Mouse (Mus musculus) forebrain, embryonic 11.5 days (tissue): Measurements from ENCODE around the gene Ddb2. TPM values are rescaled to one million over a fixed set of nuclear protein-coding genes. Genes with fewer than 3 reads are reported as not detected.

ENCODE experiments used
- ATAC-seq: fragments of 200-750 bp; cut with Nextera tagmentation; replicated peaks from 2 replicates; pipeline ENCODE4 v1.8.0; 2017; ENCODE audit warnings: moderate TSS enrichment; ENCODE audit not compliant: low FRiP score
- DNase-seq: peaks from one replicate; pipeline ENCODE4 v3.0.0-alpha.2; 2017; ENCODE audit warnings: low spot score
- H3K27ac ChIP-seq: fragments of 300-500 bp; sonication (generic); 2 replicates; pipeline ENCODE4 v1.5.1; 2014; ENCODE audit warnings: low read depth, low read length
- H3K27me3 ChIP-seq: fragments of 300-500 bp; sonication (generic); 2 replicates; pipeline ENCODE4 v1.6.1; 2014; ENCODE audit warnings: mild to moderate bottlenecking, low read length, mixed read lengths; ENCODE audit not compliant: control insufficient read depth, insufficient read depth
- H3K36me3 ChIP-seq: fragments of 300-500 bp; sonication (generic); 2 replicates; pipeline ENCODE4 v1.6.1; 2014; ENCODE audit warnings: mild to moderate bottlenecking, low read length, moderate library complexity, mixed read lengths; ENCODE audit not compliant: control insufficient read depth, insufficient read depth
- H3K4me1 ChIP-seq: fragments of 300-500 bp; sonication (generic); replicated peaks from 2 replicates; pipeline ENCODE4 v1.6.1; 2014; ENCODE audit warnings: low read length, mixed read lengths; ENCODE audit not compliant: control insufficient read depth, insufficient read depth
- H3K4me2 ChIP-seq: fragments of 300-500 bp; sonication (generic); 2 replicates; pipeline ENCODE4 v1.6.1; 2014; ENCODE audit warnings: low read depth, mild to moderate bottlenecking, low read length, moderate library complexity, mixed read lengths; ENCODE audit not compliant: severe bottlenecking
- H3K4me3 ChIP-seq: fragments of 300-500 bp; sonication (generic); 2 replicates; pipeline ENCODE4 v1.5.1; 2014; ENCODE audit warnings: low read depth, low read length
- H3K9ac ChIP-seq: fragments of 300-500 bp; sonication (generic); 2 replicates; pipeline ENCODE4 v1.6.1; 2014; ENCODE audit warnings: low read length
- H3K9me3 ChIP-seq: fragments of 300-500 bp; sonication (generic); 2 replicates; pipeline ENCODE4 v1.6.1; 2016; ENCODE audit warnings: low read length, mixed read lengths; ENCODE audit not compliant: control insufficient read depth
- WGBS: fragments of 180-500 bp; shearing (Covaris S2); extraction: QIAGEN DNeasy Blood & Tissue Kit; methylation state at CpG from one replicate; pipeline ENCODE4 v1.1.7; 2014; 5-methylcytosine and 5-hydroxymethylcytosine counted together
- polyA plus RNA-seq: library from polyadenylated mRNA; unstranded; fragments of >200 nt; fragmentation: Nextera tagmentation; extraction: Ambion mirVana; gene quantifications from 2 replicates; pipeline ENCODE4 v1.2.1, GENCODE M21; 2014

Ddb2 gene
- polyA plus RNA-seq, 1 experiment from 2014 or later, result 9.9 TPM

GRCm38 (mm10) chr2:91206254-91206775 is 30.5 kb downstream of the Ddb2 start:
- H3K4me2 ChIP-seq, result no peak overlapping the region
- DNase-seq, result no peak
- no peak overlapping the region for H3K27ac ChIP-seq
- no peaks in the 10 kb centered on the region for H3K9me3 ChIP-seq
- 91% methylated on average over 9 of the region's 9 CpGs for WGBS
- ATAC-seq, result no peak
- H3K4me3 ChIP-seq, result no peak overlapping the region
- H3K4me1 ChIP-seq, result peaks cover 14% of the 10 kb centered on the region
- H3K27me3 ChIP-seq, result no peaks in the 10 kb centered on the region
- no peak overlapping the region for H3K9ac ChIP-seq
- H3K36me3 ChIP-seq, result peaks cover 12% of the 10 kb centered on the region; the same call in 1 of the 2 replicates

DNA sequence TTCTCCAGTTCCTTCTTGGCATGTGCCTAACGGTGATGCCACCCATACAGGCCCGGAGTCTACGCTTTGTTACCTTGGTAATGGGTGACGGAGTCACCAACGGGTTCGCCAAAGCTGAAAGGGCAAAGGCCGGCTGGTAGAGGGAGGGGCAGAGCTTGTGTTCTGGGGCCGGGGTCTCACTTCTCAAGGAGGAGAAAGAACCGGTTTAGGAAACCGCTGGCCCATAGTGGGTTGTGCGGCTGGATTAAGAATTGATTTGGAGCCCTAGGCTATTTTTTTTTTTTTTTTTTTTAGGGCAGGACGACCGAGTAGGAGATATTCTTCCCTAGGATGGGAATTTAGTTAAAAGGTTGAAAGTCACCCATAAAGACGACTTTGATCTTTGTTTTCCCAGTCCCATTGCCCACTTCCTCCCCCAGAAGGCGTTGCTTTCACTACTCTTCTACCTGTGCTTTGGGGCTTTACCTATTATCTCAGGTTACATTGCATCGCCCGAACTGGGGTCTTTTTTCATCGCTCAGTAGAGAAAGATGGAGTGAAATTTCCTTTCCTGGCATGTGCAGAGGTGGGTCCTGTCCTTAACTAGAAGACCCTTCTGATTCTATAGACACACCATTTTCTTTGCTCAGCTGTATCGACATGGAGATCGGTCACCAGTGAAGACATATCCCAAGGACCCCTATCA is 33.7 kb downstream of the Ddb2 start:
- peaks cover 14% of the 10 kb centered on the region for H3K4me1 ChIP-seq
- DNase-seq (no peak), ATAC-seq (no peak)
- H3K27ac ChIP-seq, result peak overlapping the region; percentile 90
- no peaks in the 10 kb centered on the region for H3K27me3 ChIP-seq
- H3K9ac ChIP-seq, result peak overlapping the region; percentile 92
- 13% methylated on average over 20 of the region's 20 CpGs for WGBS
- no peaks in the 10 kb centered on the region for H3K9me3 ChIP-seq
- peak overlapping the region; percentile 78 for H3K4me3 ChIP-seq
- H3K4me2 ChIP-seq, result peak overlapping the region; percentile 70
- peaks cover 7% of the 10 kb centered on the region; the same call in 1 of the 2 replicates for H3K36me3 ChIP-seq

- H3K4me3 ChIP-seq, result peak within 1 kb of the TSS; percentile 78
- no peaks in the 10 kb centered on the region for H3K9me3 ChIP-seq
- peak within 1 kb of the TSS; percentile 90 for H3K27ac ChIP-seq
- no peaks in the 10 kb centered on the region for H3K27me3 ChIP-seq
- WGBS, result 5% methylated on average over 28 of the region's 28 CpGs
- peaks cover 7% of the 10 kb centered on the region; the same call in 1 of the 2 replicates for H3K36me3 ChIP-seq
- H3K9ac ChIP-seq, result peak within 1 kb of the TSS; percentile 92
- ATAC-seq (peak; percentile 97), DNase-seq (peak; percentile 96)
- H3K4me1 ChIP-seq, result peaks cover 14% of the 10 kb centered on the region
- peak within 1 kb of the TSS; percentile 71 for H3K4me2 ChIP-seq
Observed at GRCm38 (mm10) chr2:91202222-91202971, 34.4 kb downstream of the Ddb2 start, which contains the start of the genes Nr1h3 and Acp2. TSS of gene Nr1h3 (minus strand) at chr2:91202834. TSS of gene Acp2 (plus strand) at chr2:91202885.

GRCm38 (mm10) chr2:91198888-91199287 is 37.9 kb downstream of the Ddb2 start:
- Histone ChIP-seq H3K36me3 (no peaks in the 10 kb centered on the region), H3K9me3 (no peaks in the 10 kb centered on the region), H3K4me1 (peaks cover 14% of the 10 kb centered on the region), H3K9ac (no peak overlapping the region), H3K4me2 (no peak overlapping the region), H3K4me3 (no peak overlapping the region), H3K27ac (no peak overlapping the region), H3K27me3 (no peaks in the 10 kb centered on the region)
- DNase-seq, result no peak
- 83% methylated on average over 3 of the region's 3 CpGs for WGBS
- ATAC-seq, result no peak

DNA sequence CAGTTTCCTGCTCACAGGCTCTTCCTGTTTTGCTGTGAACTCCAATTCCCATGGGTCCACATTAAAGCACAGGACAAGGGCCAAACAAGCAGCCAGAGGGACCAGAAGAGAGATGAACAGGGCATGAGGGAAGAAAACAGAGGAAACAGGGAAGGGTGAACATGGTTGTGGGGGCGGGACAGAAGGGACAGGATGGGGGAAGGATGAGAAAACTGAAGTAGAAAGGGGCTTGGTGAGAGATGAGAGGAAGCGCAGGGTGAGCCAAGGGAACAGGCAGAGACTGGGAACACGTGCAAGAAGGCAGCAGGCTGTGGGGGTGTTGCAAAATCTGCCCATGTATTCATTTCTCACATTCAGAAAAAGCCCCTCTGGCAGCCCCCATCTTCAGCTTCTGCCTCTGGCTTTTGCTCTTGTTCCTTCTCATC is 40.2 kb downstream of the Ddb2 start:
- no peak for ATAC-seq
- H3K27ac ChIP-seq, result no peak overlapping the region
- WGBS, result 82% methylated on average over 3 of the region's 3 CpGs
- no peaks in the 10 kb centered on the region for H3K27me3 ChIP-seq
- no peak overlapping the region for H3K4me3 ChIP-seq
- no peak for DNase-seq
- H3K36me3 ChIP-seq, result no peaks in the 10 kb centered on the region
- H3K9me3 ChIP-seq, result no peaks in the 10 kb centered on the region
- no peak overlapping the region for H3K4me2 ChIP-seq
- peaks cover 4% of the 10 kb centered on the region for H3K4me1 ChIP-seq
- no peak overlapping the region for H3K9ac ChIP-seq

- ATAC-seq, result peak; percentile 87
Observed at GRCm38 (mm10) chr2:91194624-91195332, 42.0 kb downstream of the Ddb2 start.

GRCm38 (mm10) chr2:91190501-91190900 is 46.3 kb downstream of the Ddb2 start:
- WGBS, result 91% methylated on average over 16 of the region's 16 CpGs
- Histone ChIP-seq H3K27me3 (no peaks in the 10 kb centered on the region), H3K4me1 (peaks cover 4% of the 10 kb centered on the region), H3K9me3 (no peaks in the 10 kb centered on the region), H3K9ac (no peak overlapping the region), H3K4me2 (no peak overlapping the region), H3K27ac (no peak overlapping the region), H3K4me3 (no peak overlapping the region), H3K36me3 (no peaks in the 10 kb centered on the region)
- DNase-seq, result no peak
- no peak for ATAC-seq

More at GRCm38 (mm10) chr2:91194624-91195332, 42.0 kb downstream of the Ddb2 start:
- Histone ChIP-seq H3K27me3 (no peaks in the 10 kb centered on the region), H3K9me3 (no peaks in the 10 kb centered on the region), H3K4me3 (peak overlapping the region; percentile 16), H3K36me3 (no peaks in the 10 kb centered on the region), H3K9ac (peak overlapping the region; percentile 51), H3K4me2 (peak overlapping the region; percentile 48), H3K27ac (no peak overlapping the region), H3K4me1 (peaks cover 4% of the 10 kb centered on the region)
- peak; percentile 78 for DNase-seq
- 1% methylated on average over 26 of the region's 27 CpGs for WGBS

DNA sequence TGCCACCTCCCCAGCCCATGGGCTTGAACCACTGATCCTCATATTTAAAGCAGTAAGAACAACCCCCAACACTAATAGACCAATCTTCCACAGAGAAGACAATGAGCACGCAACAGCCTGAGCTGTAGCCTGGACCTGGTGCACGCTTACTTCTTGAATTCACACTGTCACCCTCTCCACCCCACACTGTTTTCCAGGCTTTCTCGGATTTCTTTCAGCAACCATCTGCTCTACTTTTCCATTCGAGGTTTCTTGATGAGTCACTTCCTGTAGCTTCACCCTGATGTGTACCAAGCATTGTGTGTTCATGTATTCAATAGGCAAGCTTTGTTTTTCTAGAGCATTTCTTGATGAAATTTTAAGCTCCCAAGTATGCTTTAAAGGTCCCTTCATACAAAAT is 49.4 kb downstream of the Ddb2 start:
- 72% methylated on average over 4 of the region's 4 CpGs for WGBS
- Histone ChIP-seq H3K27ac (no peak overlapping the region), H3K9ac (no peak overlapping the region), H3K9me3 (no peaks in the 10 kb centered on the region), H3K4me3 (no peak overlapping the region), H3K4me2 (no peak overlapping the region), H3K4me1 (no peaks in the 10 kb centered on the region), H3K36me3 (no peaks in the 10 kb centered on the region), H3K27me3 (no peaks in the 10 kb centered on the region)
- no peak for ATAC-seq
- DNase-seq, result no peak
